Mouse (Mus musculus): ENCODE measurements around the gene Clec11a. TPM values are rescaled to one million over a fixed set of nuclear protein-coding genes. Genes with fewer than 3 reads are reported as not detected.

Clec11a gene
- total and polyA plus RNA-seq, 3 experiments: 0.33 to 0.39 TPM; not detected in 1

DNA sequence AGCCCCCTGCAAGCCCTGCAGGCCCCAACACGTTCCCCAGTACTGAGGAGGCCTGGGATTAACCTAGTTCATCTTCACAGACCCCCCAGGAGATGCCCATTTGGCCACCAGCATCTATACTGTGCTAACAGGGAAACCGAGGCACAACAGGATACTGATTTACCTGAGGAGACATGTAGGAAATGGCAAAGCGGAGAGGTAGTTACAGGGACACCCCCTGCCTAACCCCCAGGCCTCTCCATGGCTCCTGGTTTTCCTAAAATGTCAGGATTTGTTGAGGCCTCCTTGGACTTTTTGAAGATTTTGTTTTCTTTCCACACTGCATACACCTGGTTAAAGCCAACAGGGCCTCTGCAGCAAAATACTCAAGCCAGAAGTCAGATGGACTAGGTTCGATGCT, 49.4 kb downstream of the Clec11a start, which contains the start of gene Acp4:
TSS of gene Acp4 (minus strand) at position 101 of the 400 bp plus-strand sequence.
- Histone ChIP-seq H3K27me3 (ENCODE audit: control insufficient read depth in 1 of 2, insufficient read depth in 2 of 2, low read length in 2 of 2) (no peaks in the 10 kb centered on the region), H3K9ac (ENCODE audit: control insufficient read depth, low read depth, low read length, poor library complexity, severe bottlenecking) (no peak within 1 kb of the TSS), H3K4me1 (ENCODE audit: control insufficient read depth in 1 of 2, insufficient read depth in 2 of 2, low read length in 2 of 2) (no peaks in the 10 kb centered on the region), H3K4me3 (ENCODE audit: control insufficient read depth in 1 of 2, insufficient read depth in 1 of 2, low read depth in 2 of 2, low read length in 2 of 2) (no peak within 1 kb of the TSS), H3K79me2 (ENCODE audit: control insufficient read depth, insufficient read depth, low read length, poor library complexity) (no peaks in the 10 kb centered on the region), H3K36me3 (ENCODE audit: control insufficient read depth in 1 of 2, insufficient read depth in 2 of 2, low read length in 2 of 2) (no peaks in the 10 kb centered on the region), H3K27ac (ENCODE audit: control insufficient read depth, low read depth, low read length) (no peak within 1 kb of the TSS), H3K9me3 (replicated peaks; ENCODE audit: insufficient read depth, low read length) (no peaks in the 10 kb centered on the region)
- no peak for DNase-seq (ENCODE audit: low read depth, low spot score)
- TF ChIP-seq EP300 (IDR thresholded peaks at IDR 0.05; ENCODE audit: low read depth in 1 of 2, low read length in 2 of 2) (no peak), GABPA (IDR thresholded peaks at IDR 0.05; ENCODE audit: low read depth, low read length) (no peak), ZKSCAN1 (IDR thresholded peaks at IDR 0.05; ENCODE audit: low read depth, low read length) (no peak), JUND (IDR thresholded peaks at IDR 0.05; ENCODE audit: low read depth, low read length) (no peak), CHD2 (IDR thresholded peaks at IDR 0.05; ENCODE audit: low read length) (no peak), USF2 (IDR thresholded peaks at IDR 0.05; ENCODE audit: borderline replicate concordance in 1 of 2, insufficient read depth in 1 of 2, low read depth in 1 of 2, low read length in 2 of 2) (no peak), RAD21 (IDR thresholded peaks at IDR 0.05; ENCODE audit: low read depth, low read length) (no peak), KAT2A (conservative IDR thresholded peaks at IDR 0.05; ENCODE audit: low read depth, low read length) (no peak), RCOR1 (IDR thresholded peaks at IDR 0.05; ENCODE audit: low read depth, low read length) (no peak), HCFC1 (IDR thresholded peaks at IDR 0.05; ENCODE audit: low read depth, low read length) (no peak), CTCF (IDR thresholded peaks at IDR 0.05 in 2 of 3, conservative IDR thresholded peaks at IDR 0.05 in 1 of 3; ENCODE audit: control insufficient read depth in 1 of 3, insufficient read depth in 1 of 3, low read depth in 2 of 3, low read length in 3 of 3, poor library complexity in 1 of 3, severe bottlenecking in 1 of 3) (no peak), MAFK (IDR thresholded peaks at IDR 0.05; ENCODE audit: borderline replicate concordance, low read depth, low read length) (no peak), MXI1 (IDR thresholded peaks at IDR 0.05; ENCODE audit: low read depth, low read length) (no peak)

- no peak for DNase-seq (ENCODE audit: low read depth, low spot score)
- no peaks in the 10 kb centered on the region for H3K9me3 ChIP-seq (replicated peaks; ENCODE audit: insufficient read depth, low read length)
- no peak for TF ChIP-seq KAT2A (conservative IDR thresholded peaks at IDR 0.05; ENCODE audit: low read depth, low read length)
Observed at GRCm38 (mm10) chr7:44254930-44255329, 51.8 kb downstream of the Clec11a start.

DNA sequence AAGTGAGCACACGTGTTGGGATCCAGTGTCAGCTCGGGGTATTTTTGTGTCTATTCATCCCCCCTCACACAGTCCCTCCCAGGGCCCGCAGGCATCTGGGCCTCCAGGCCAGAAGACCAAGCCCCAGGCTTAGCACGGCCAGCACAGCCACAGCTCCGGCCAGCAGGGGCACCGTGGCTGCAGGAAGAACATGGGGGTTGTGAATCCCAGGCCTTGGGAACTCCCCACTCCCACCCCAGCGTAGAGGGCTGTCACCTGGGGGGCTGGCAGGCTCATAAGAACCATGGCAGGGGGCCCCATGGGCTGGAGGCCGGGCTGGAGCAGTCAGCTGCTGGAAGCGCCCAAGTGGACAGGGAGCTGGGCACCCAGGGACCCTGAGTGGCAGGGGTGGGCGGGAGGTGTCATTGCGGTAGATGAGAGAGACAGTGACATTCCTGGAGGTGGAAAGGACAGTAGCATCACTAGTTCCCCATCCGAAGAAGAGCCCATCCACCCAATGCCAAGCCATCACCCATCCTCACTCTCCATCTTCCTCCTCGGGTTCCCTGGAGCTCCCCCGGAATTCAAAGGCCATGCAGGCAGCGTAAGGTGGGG, 53.6 kb downstream of the Clec11a start:
- H3K4me1 ChIP-seq (ENCODE audit: control insufficient read depth in 1 of 2, insufficient read depth in 2 of 2, low read length in 2 of 2): 0 out of 4 replicates have a peak, but pooled peaks cover 0 to 5% of the 10 kb centered on the region in 2 experiments
- TF ChIP-seq NRF1 (IDR thresholded peaks at IDR 0.05; ENCODE audit: insufficient read depth, low read depth, low read length, poor library complexity, severe bottlenecking): no peak
- no peak for TF ChIP-seq USF2 (IDR thresholded peaks at IDR 0.05; ENCODE audit: borderline replicate concordance in 1 of 2, insufficient read depth in 1 of 2, low read depth in 1 of 2, low read length in 2 of 2)
- peak in 1 of 3 experiments; percentile 10; a peak in 2 of 6 replicates for TF ChIP-seq CTCF (IDR thresholded peaks at IDR 0.05 in 2 of 3, conservative IDR thresholded peaks at IDR 0.05 in 1 of 3; ENCODE audit: control insufficient read depth in 1 of 3, insufficient read depth in 1 of 3, low read depth in 2 of 3, low read length in 3 of 3, poor library complexity in 1 of 3, severe bottlenecking in 1 of 3)
- no peak for TF ChIP-seq TCF12 (IDR thresholded peaks at IDR 0.05; ENCODE audit: low read depth, low read length)
- TF ChIP-seq E2F4 (IDR thresholded peaks at IDR 0.05; ENCODE audit: borderline replicate concordance, low read depth, low read length): no peak
- no peak for TF ChIP-seq NELFE (IDR thresholded peaks at IDR 0.05; ENCODE audit: low read depth, low read length)
- TF ChIP-seq MYB (IDR thresholded peaks at IDR 0.05; ENCODE audit: low read depth, low read length): no peak
- no peak for TF ChIP-seq USF1 (IDR thresholded peaks at IDR 0.05; ENCODE audit: low read depth, low read length)
- TF ChIP-seq ETS1 (IDR thresholded peaks at IDR 0.05; ENCODE audit: low read depth, low read length): no peak
- no peak for TF ChIP-seq GABPA (IDR thresholded peaks at IDR 0.05; ENCODE audit: low read depth, low read length)
- no peak for TF ChIP-seq SIN3A (IDR thresholded peaks at IDR 0.05; ENCODE audit: low read length)
- no peak for TF ChIP-seq ZC3H11A (IDR thresholded peaks at IDR 0.05; ENCODE audit: low read depth, low read length)
- TF ChIP-seq MXI1 (IDR thresholded peaks at IDR 0.05; ENCODE audit: low read depth, low read length): no peak
- peak in 1 of 2 experiments; percentile 4; a peak in 1 of 4 replicates for TF ChIP-seq EP300 (IDR thresholded peaks at IDR 0.05; ENCODE audit: low read depth in 1 of 2, low read length in 2 of 2)
- TF ChIP-seq CHD2 (IDR thresholded peaks at IDR 0.05; ENCODE audit: low read length): no peak
- no peak for TF ChIP-seq CHD1 (IDR thresholded peaks at IDR 0.05; ENCODE audit: low read depth, low read length)

More at GRCm38 (mm10) chr7:44254930-44255329, 51.8 kb downstream of the Clec11a start:
- Histone ChIP-seq H3K27ac (ENCODE audit: control insufficient read depth, low read depth, low read length) (no peak overlapping the region), H3K36me3 (ENCODE audit: control insufficient read depth in 1 of 2, insufficient read depth in 2 of 2, low read length in 2 of 2) (no peaks in the 10 kb centered on the region; a peak in 2 of 4 replicates), H3K9ac (ENCODE audit: control insufficient read depth, low read depth, low read length, poor library complexity, severe bottlenecking) (no peak overlapping the region), H3K4me3 (ENCODE audit: control insufficient read depth in 1 of 2, insufficient read depth in 1 of 2, low read depth in 2 of 2, low read length in 2 of 2) (no peak overlapping the region), H3K79me2 (ENCODE audit: control insufficient read depth, insufficient read depth, low read length, poor library complexity) (peaks cover under 1% of the 10 kb centered on the region; the same call in 1 of the 2 replicates), H3K4me1 (ENCODE audit: control insufficient read depth in 1 of 2, insufficient read depth in 2 of 2, low read length in 2 of 2) (no peaks in the 10 kb centered on the region), H3K27me3 (ENCODE audit: control insufficient read depth in 1 of 2, insufficient read depth in 2 of 2, low read length in 2 of 2) (no peaks in the 10 kb centered on the region)

More for the DNA sequence above, 53.6 kb downstream of the Clec11a start:
- peak; percentile 55 for DNase-seq (ENCODE audit: low read depth, low spot score)
- Histone ChIP-seq H3K27ac (ENCODE audit: control insufficient read depth, low read depth, low read length) (no peak overlapping the region), H3K9me3 (replicated peaks; ENCODE audit: insufficient read depth, low read length) (no peaks in the 10 kb centered on the region), H3K9ac (ENCODE audit: control insufficient read depth, low read depth, low read length, poor library complexity, severe bottlenecking) (no peak overlapping the region), H3K79me2 (ENCODE audit: control insufficient read depth, insufficient read depth, low read length, poor library complexity) (peaks cover 8% of the 10 kb centered on the region), H3K4me3 (ENCODE audit: control insufficient read depth in 1 of 2, insufficient read depth in 1 of 2, low read depth in 2 of 2, low read length in 2 of 2) (no peak overlapping the region), H3K36me3 (ENCODE audit: control insufficient read depth in 1 of 2, insufficient read depth in 2 of 2, low read length in 2 of 2) (peaks cover 10 to 11% of the 10 kb centered on the region in 2 experiments), H3K27me3 (ENCODE audit: control insufficient read depth in 1 of 2, insufficient read depth in 2 of 2, low read length in 2 of 2) (no peaks in the 10 kb centered on the region)

Measured in MEL (cell line).